Mouse (Mus musculus) cerebellum, adult (tissue): ENCODE measurements around the gene Fgfr2.

Experiments used
- ATAC-seq: cut with Nextera tagmentation; 2 replicates; pipeline ENCODE4 v1.9.2; 2017; ENCODE audit warnings: mild to moderate bottlenecking, moderate library complexity, mixed read lengths; ENCODE audit not compliant: insufficient number of reproducible peaks, low FRiP score, low TSS enrichment

Fgfr2 gene

GRCm38 (mm10) chr7:131927288-131928050 lies 1195.7 kb downstream of the Fgfr2 start:
- ATAC-seq, result no peak

GRCm38 (mm10) chr7:131917384-131917783 lies 1205.8 kb downstream of the Fgfr2 start:
- ATAC-seq, result no peak

GRCm38 (mm10) chr7:131909611-131910010 lies 1213.5 kb downstream of the Fgfr2 start:
- no peak for ATAC-seq

GRCm38 (mm10) chr7:131906499-131907190 lies 1216.5 kb downstream of the Fgfr2 start:
- ATAC-seq, result no peak

GRCm38 (mm10) chr7:131899356-131899755 lies 1223.8 kb downstream of the Fgfr2 start:
- no peak for ATAC-seq

GRCm38 (mm10) chr7:131897282-131897681 lies 1225.9 kb downstream of the Fgfr2 start:
- peak; percentile 66; the same call in 1 of the 2 replicates for ATAC-seq

- no peak for ATAC-seq
Measured at GRCm38 (mm10) chr7:131882824-131883223, 1240.3 kb downstream of the Fgfr2 start.

GRCm38 (mm10) chr7:131881876-131882615 lies 1241.1 kb downstream of the Fgfr2 start:
- ATAC-seq, result peak; percentile 56; the same call in 1 of the 2 replicates

GRCm38 (mm10) chr7:131880150-131880549 lies 1243.0 kb downstream of the Fgfr2 start:
- no peak for ATAC-seq

- no peak for ATAC-seq
Measured at GRCm38 (mm10) chr7:131878846-131879245, 1244.3 kb downstream of the Fgfr2 start.

- ATAC-seq, result no peak
Measured at GRCm38 (mm10) chr7:131861157-131861556, 1262.0 kb downstream of the Fgfr2 start.

GRCm38 (mm10) chr7:131855641-131856040 lies 1267.5 kb downstream of the Fgfr2 start:
- ATAC-seq, result no peak

GRCm38 (mm10) chr7:131850579-131850978 lies 1272.6 kb downstream of the Fgfr2 start:
- ATAC-seq, result no peak

- no peak for ATAC-seq
Measured at GRCm38 (mm10) chr7:131846066-131846905, 1276.9 kb downstream of the Fgfr2 start.

GRCm38 (mm10) chr7:131830261-131830660 lies 1292.9 kb downstream of the Fgfr2 start:
- ATAC-seq, result no peak

- no peak for ATAC-seq
Measured at GRCm38 (mm10) chr7:131826811-131827210, 1296.3 kb downstream of the Fgfr2 start.

- no peak for ATAC-seq
Measured at GRCm38 (mm10) chr7:131817976-131818375, 1305.2 kb downstream of the Fgfr2 start.

GRCm38 (mm10) chr7:131816641-131817040 lies 1306.5 kb downstream of the Fgfr2 start:
- ATAC-seq, result no peak

GRCm38 (mm10) chr7:131812116-131812515 lies 1311.0 kb downstream of the Fgfr2 start:
- ATAC-seq, result no peak

- ATAC-seq, result no peak
Measured at GRCm38 (mm10) chr7:131810916-131811315, 1312.2 kb downstream of the Fgfr2 start.
